ENCODE assay signal across 10 mouse cellular contexts in the genomic region with DNA sequence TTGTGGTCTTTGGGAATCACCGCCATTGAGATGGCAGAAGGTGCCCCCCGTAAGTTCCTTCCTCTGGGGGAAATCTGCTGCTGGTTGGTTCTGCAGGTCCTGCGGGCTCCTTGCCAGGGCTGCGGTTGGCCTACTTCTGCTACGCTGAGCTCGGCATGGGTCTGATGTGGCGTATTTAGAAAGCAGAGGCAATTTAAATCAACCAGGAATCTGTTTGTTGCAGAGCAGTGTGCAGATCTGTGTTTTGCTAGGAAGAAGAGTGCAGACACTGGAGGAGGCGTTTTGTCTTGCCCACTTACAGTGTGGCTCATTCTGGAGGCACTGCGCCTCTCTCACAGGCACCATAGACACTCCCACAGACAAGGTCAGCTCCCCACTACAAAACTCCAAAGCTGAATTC.
DNase-seq lines count a peak whose midpoint lies in the region; ATAC-seq and TF ChIP-seq lines count a peak whose summit lies in the region.
"Had no signal": no experiment of that assay in that cellular context is flagged by ENCODE, and none has a peak within 500 bp of the region (broad histone marks: within the 10 kb centered on the region; RNA-seq: fewer than 3 reads in every experiment).

No protein-coding gene starts in this region.

- no peak for TF ChIP-seq CTCF in kidney, adult 2 months (conservative IDR thresholded peaks at IDR 0.05; ENCODE audit: insufficient read depth, insufficient read length, low read depth, low read length)

- no peak for TF ChIP-seq POLR2A in kidney, adult 2 months (IDR thresholded peaks at IDR 0.05; ENCODE audit: low read depth, low read length)

- H3K27ac ChIP-seq in kidney, adult 2 months (ENCODE audit: insufficient read depth, low read depth, low read length): no peak overlapping the region
- H3K27ac ChIP-seq: limb, embryonic 13.5 days had no signal

- peak; percentile 42 for ATAC-seq in frontal cortex, adult (ENCODE audit: low TSS enrichment)
- peak; percentile 50; the same call in 1 of the 2 replicates for ATAC-seq in megakaryocyte-erythroid progenitor cell, adult 5-6 weeks (replicated peaks; ENCODE audit: low FRiP score, low TSS enrichment, poor library complexity, severe bottlenecking)

- H3K27me3 ChIP-seq in kidney, adult 2 months (replicated peaks; ENCODE audit: control insufficient read depth, insufficient read depth, low read length): no peaks in the 10 kb centered on the region
- H3K27me3 ChIP-seq: limb, embryonic 13.5 days had no signal

- DNase-seq in frontal cortex, postnatal 10 days (ENCODE audit: low spot score in 2 of 2): no peak
- peak; percentile 52 to 61 for DNase-seq in right cerebral cortex, adult 2 months (ENCODE audit: low spot score in 2 of 2)
- no peak for DNase-seq in right cerebral cortex, postnatal 4 days
- no peak for DNase-seq in lung, postnatal 4 days
- DNase-seq in kidney, adult 2 months: no peak
- no peak for DNase-seq in layer of hippocampus, adult 8-10 months (ENCODE audit: low spot score in 2 of 2)
- DNase-seq: heart, postnatal 14 days had no signal

- no peak overlapping the region for H3K4me3 ChIP-seq in kidney, adult 2 months (ENCODE audit: insufficient read depth, low read depth, low read length)
- H3K4me3 ChIP-seq: limb, embryonic 13.5 days had no signal

- no peaks in the 10 kb centered on the region for H3K4me1 ChIP-seq in kidney, adult 2 months (ENCODE audit: control insufficient read depth, insufficient read depth, low read length)

- no peaks in the 10 kb centered on the region for H3K36me3 ChIP-seq in kidney, adult 2 months (ENCODE audit: control insufficient read depth, insufficient read depth, low read length)
- H3K36me3 ChIP-seq: limb, embryonic 13.5 days had no signal

- 66% methylated on average over 9 of the region's 9 CpGs for WGBS in kidney, adult 2 months

Comparison
In these comparisons a context has a peak if more than half of its experiments do, and no peak if none do; other contexts are left out.
1. DNase-seq: peak in right cerebral cortex, adult 2 months (2 of 2); none in frontal cortex, postnatal 10 days (0 of 2), right cerebral cortex, postnatal 4 days (single experiment), lung, postnatal 4 days (0 of 2), kidney, adult 2 months (single experiment) and layer of hippocampus, adult 8-10 months (0 of 2).